In the genomic region with DNA sequence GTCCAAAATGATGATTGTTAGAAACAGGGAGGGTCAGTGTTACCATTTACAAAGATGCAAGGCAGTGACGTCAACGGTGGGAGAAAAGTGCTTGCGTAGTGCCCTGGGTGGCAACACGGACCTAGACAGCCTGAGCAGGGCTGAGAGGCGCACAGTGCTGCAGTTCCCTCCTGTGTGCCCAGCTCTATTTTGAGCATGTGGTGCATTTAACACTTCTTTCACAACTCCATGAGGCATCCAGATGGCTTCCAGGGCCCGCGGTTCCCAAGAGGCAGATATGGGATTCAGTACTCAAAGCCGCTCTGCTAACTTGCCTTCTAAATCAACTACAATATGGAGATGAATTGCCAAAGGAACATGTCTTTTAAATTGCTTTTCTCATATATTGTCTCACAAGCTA, we compare ENCODE assay signal across 13 mouse cellular contexts. TPM values are rescaled to one million over a fixed set of nuclear protein-coding genes. Genes with fewer than 3 reads are reported as not detected.
DNase-seq lines count a peak whose midpoint lies in the region; ATAC-seq and TF ChIP-seq lines count a peak whose summit lies in the region.
"Had no signal": no experiment of that assay in that cellular context is flagged by ENCODE, and none has a peak within 500 bp of the region (broad histone marks: within the 10 kb centered on the region; RNA-seq: fewer than 3 reads in every experiment).

No protein-coding gene starts in this region.

- H3K4me1 ChIP-seq in midbrain, postnatal 0 days (ENCODE audit: insufficient read depth, low read length): no peaks in the 10 kb centered on the region
- H3K4me1 ChIP-seq in midbrain, embryonic 15.5 days: no peaks in the 10 kb centered on the region
- H3K4me1 ChIP-seq: limb, embryonic 10.5 days had no signal

- peaks cover 14% of the 10 kb centered on the region; the same call in 1 of the 2 replicates for H3K36me3 ChIP-seq in midbrain, postnatal 0 days (ENCODE audit: insufficient read depth, low read length)
- no peaks in the 10 kb centered on the region for H3K36me3 ChIP-seq in midbrain, embryonic 15.5 days (replicated peaks)
- H3K36me3 ChIP-seq: limb, embryonic 10.5 days had no signal

- H3K27ac ChIP-seq in midbrain, postnatal 0 days (ENCODE audit: low read depth, low read length): no peak overlapping the region
- H3K27ac ChIP-seq in midbrain, embryonic 15.5 days: no peak overlapping the region
- peak overlapping the region; percentile 45 for H3K27ac ChIP-seq in left cerebral cortex, adult 2 months
- H3K27ac ChIP-seq: limb, embryonic 10.5 days had no signal

- intact Hi-C loops in left cerebral cortex, adult 2 months (cut with DNase I): no loop called here

- DNase-seq in midbrain, postnatal 0 days (ENCODE audit: low spot score): peak; percentile 61
- DNase-seq in frontal cortex, postnatal 36 days (ENCODE audit: low spot score in 2 of 2): peak; percentile 56 to 84
- peak; percentile 42 to 51 for DNase-seq in left cerebral cortex, adult 2 months (ENCODE audit: extremely low spot score in 1 of 2, low spot score in 2 of 2)
- no peak for DNase-seq in spleen, postnatal 4 days (ENCODE audit: low spot score in 2 of 2)
- DNase-seq in Muller cell, postnatal 12 days (ENCODE audit: inconsistent ontology term): no peak
- no peak for DNase-seq in thymus, postnatal 10 days (ENCODE audit: low spot score in 2 of 2)
- DNase-seq: cerebellum, postnatal 25 days; heart, postnatal 10 days; kidney, adult 9 months; lung, adult 18-20 months; thymus, postnatal 36 days had no signal

- no peak for TF ChIP-seq CTCF in midbrain, postnatal 0 days (IDR thresholded peaks at IDR 0.05)
- no peak for TF ChIP-seq CTCF in left cerebral cortex, adult 2 months (IDR thresholded peaks at IDR 0.05)

- no peak overlapping the region for H3K4me3 ChIP-seq in midbrain, postnatal 0 days (ENCODE audit: low read depth, low read length)
- no peak overlapping the region for H3K4me3 ChIP-seq in midbrain, embryonic 15.5 days
- H3K4me3 ChIP-seq in left cerebral cortex, adult 2 months: no peak overlapping the region
- H3K4me3 ChIP-seq: limb, embryonic 10.5 days had no signal

- H3K9me3 ChIP-seq in midbrain, postnatal 0 days (ENCODE audit: low read length): no peaks in the 10 kb centered on the region
- no peaks in the 10 kb centered on the region for H3K9me3 ChIP-seq in midbrain, embryonic 15.5 days
- H3K9me3 ChIP-seq: limb, embryonic 10.5 days had no signal

- no peak overlapping the region for H3K9ac ChIP-seq in midbrain, postnatal 0 days (replicated peaks; ENCODE audit: low read length, poor library complexity, severe bottlenecking)
- H3K9ac ChIP-seq in midbrain, embryonic 15.5 days: no peak overlapping the region

- no peaks in the 10 kb centered on the region for H3K27me3 ChIP-seq in midbrain, postnatal 0 days (ENCODE audit: insufficient read depth, low read length)
- no peaks in the 10 kb centered on the region for H3K27me3 ChIP-seq in midbrain, embryonic 15.5 days (replicated peaks)

- WGBS in midbrain, postnatal 0 days: 75% methylated on average over 8 of the region's 8 CpGs
- WGBS in midbrain, embryonic 15.5 days: 81% methylated on average over 8 of the region's 8 CpGs

- ATAC-seq in midbrain, postnatal 0 days (ENCODE audit: low FRiP score): no peak
- no peak for ATAC-seq in midbrain, embryonic 15.5 days (replicated peaks)

- no peak overlapping the region for H3K4me2 ChIP-seq in midbrain, postnatal 0 days (ENCODE audit: low read depth, low read length, poor library complexity, severe bottlenecking)
- H3K4me2 ChIP-seq in midbrain, embryonic 15.5 days: no peak overlapping the region

RNA-seq across cellular contexts. Expression of gene Afap1, which starts 13.9 kb away (rescaled TPM):
- 65.4 and 80.9 TPM in 2 replicates for total RNA-seq in midbrain, postnatal 0 days (2014; rRNA removed)
- 43.5 and 43.8 TPM in 2 replicates for polyA plus RNA-seq in midbrain, postnatal 0 days (2015; fragmentation: Nextera tagmentation; extraction: Ambion mirVana)
- polyA plus RNA-seq in midbrain, embryonic 15.5 days (2015; fragmentation: Nextera tagmentation; extraction: Ambion mirVana): 71.1 and 76.9 TPM in 2 replicates
- total RNA-seq in left cerebral cortex, adult 2 months (2021): 10 to 100 TPM; 28.8 to 31.5 TPM

Comparison
In these comparisons a context has a peak if more than half of its experiments do, and no peak if none do; other contexts are left out.
1. DNase-seq: peak in midbrain, postnatal 0 days (single experiment), frontal cortex, postnatal 36 days (2 of 2) and left cerebral cortex, adult 2 months (2 of 2); none in spleen, postnatal 4 days (0 of 2), Muller cell, postnatal 12 days (single experiment) and thymus, postnatal 10 days (0 of 2).